Mouse (Mus musculus): ENCODE results near the gene Tmem189.
A peak's percentile ranks its signal among the peaks of the same experiment; 100 is the strongest.
"Not testable (repeated sequence)": the region's sequence is repeated elsewhere in the genome, so short reads cannot be mapped to it uniquely, and the experiment has no call there.

The Tmem189 gene

DNA sequence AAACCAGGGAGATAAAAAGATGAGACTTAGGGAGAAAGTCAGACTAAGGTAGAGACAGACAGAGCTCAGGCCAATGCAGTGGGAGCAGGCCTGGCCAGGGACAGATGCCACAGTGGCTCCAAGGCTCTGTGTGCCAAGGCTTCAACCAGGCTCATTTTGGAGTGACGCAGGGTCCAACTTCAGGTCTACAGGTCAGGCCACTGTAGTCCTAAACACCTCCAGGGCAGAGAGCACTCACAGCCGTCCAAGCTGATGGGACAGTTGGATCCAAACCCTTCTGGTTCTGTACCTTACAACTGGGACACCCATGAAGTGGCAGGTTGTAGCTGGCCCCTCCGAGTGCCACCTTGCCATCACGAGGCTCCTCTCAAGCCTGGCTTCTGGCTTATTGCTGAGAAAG is 31.6 kb downstream of the Tmem189 start:
- ATAC-seq (ENCODE audit: insufficient number of reproducible peaks, low FRiP score, low TSS enrichment): no peak

DNA sequence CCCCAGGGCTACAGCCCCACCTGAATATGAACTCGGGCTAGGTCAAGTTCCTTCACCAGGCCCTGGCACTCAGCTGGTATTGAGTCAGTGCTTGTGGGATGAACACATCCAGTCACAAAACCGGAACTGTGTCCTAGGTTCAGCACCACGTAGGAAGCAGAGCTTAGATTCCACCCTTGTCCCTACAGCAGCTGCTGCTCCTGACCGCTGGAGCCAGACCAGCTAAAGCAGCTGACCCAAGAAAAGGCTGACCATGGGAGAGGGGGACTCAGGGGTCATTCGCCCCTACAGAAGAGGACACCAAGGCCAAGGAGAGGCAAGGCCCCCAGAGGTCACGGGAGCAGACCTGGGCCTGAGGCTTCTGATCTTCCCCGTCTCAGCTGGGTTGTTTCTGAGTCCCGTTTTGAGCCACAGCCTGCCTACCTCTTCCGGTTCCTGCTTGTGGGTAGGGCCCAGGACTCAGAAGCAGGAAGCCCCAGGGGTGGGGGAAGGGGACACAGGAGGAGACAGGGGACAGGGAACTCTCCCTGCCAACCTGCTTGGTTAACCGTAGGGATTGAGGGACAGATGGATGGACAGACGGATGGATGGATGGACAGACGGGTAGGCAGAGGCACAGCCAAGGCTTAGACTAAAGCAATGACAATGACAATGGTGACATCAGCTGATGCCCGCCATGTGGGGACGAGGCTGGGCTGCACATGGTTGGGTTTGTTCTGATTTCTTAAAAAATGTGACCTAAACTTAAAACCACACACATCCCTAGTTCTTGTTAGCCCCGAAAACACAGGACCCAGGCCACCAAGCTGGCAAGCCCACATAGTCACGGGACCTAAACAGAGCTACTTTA is 32.8 kb downstream of the Tmem189 start:
- no peak for ATAC-seq (ENCODE audit: insufficient number of reproducible peaks, low FRiP score, low TSS enrichment)

DNA sequence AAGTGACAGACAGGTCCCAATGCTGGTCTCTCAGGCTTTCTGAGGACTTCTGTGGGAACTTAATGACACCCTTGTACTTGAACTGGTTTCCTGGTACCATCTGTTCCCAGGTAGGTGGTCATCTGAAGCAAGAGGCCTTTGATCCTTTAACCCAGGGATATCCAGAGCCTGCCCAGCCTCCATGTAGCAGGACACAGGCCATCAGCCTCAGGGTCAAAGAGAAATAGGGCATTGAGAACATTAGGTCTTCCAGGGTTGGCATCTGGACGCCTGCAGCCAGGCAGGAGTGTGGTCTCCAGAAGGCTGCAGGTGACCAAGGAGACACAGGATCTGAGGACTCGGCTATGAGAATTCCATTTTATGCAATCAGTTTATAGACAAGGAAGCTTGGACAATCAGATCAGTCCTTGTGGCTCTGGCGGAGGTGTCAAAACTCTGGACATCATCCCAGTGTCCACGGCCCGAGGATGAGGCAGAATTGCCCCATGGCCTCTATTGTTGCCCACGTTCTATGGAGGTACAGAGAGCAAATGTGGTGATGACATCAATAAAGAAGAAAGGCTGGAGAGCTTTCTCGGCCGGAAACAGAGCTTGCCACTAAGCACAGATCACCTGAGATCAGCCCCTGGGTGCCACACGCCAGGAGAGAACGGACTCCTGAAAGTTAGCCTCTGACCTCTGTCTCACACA is 34.6 kb downstream of the Tmem189 start:
- no peak for ATAC-seq (ENCODE audit: insufficient number of reproducible peaks, low FRiP score, low TSS enrichment)

DNA sequence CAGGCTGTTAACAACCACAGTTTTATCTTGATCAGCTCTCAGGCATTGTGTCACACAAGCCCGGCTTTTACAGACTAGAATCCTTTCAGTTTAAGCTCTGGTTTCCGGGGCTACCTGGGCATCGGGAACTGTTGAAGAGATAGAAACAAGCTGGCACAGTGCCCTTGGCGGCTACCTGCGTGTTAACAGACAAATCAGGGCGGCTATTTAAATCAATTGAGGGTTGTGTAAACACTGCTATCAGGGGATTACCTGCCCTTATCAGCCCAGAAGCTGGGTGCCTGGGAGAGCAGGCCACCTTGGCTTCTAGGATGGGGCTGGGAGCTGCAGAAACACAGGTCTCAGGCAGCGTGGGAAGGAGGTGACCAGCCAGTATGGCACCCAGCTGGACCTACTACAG is 36.9 kb downstream of the Tmem189 start:
- ATAC-seq (ENCODE audit: insufficient number of reproducible peaks, low FRiP score, low TSS enrichment): no peak

DNA sequence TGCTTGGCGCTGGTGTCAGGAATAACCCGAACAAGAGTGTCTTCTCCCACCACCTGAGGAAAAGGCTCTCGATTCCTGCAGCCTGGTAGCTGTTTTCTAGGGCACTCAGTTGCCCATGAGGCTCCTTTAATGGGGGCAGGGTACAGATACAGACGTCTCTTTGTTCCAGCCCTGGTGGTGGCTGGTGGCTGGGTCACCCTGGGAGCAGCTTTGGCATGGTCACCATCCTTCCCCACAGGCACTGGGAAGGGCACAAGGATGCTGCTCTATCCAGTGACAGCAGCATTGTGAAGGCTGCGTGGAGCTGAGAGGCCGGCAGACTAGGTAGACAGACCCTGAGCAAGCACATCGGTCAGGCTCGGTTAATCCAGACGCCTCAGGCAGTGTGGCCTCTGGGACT is 38.0 kb downstream of the Tmem189 start:
- ATAC-seq (ENCODE audit: insufficient number of reproducible peaks, low FRiP score, low TSS enrichment): no peak

DNA sequence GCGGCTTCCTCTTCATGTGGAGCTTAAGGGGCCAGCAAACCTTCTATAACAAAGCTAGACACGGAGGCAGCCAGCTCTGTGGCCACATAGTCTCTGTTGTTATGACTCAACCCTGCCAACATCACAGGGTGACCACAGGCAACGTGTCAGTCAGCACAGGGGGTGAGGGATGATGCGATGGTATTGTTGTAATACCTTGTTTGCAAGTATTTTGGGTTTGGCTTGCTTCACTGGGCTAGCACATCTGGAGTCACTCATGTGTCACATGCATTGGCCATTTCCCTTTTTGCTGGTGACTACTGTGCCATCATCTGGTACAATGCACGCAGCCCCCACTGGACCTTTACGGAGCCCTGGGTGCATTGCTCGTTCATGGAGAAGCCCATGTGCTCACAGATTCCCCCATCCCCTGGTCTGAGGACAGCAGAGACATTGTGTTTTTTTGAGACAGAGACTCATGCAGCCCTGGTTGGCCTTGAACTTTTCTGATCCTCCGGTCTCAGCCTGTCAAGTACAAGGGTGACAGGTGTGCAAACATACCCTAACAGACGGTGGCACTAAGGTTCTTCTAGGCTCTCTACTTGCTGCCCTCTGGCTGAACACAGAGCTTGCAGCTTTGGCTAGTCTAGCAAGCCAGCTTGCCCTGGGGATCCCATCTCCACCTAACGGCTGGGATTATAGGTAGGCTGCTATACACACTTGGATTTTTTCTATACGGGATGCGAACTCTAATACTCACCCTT is 40.2 kb downstream of the Tmem189 start:
- no peak for ATAC-seq (ENCODE audit: insufficient number of reproducible peaks, low FRiP score, low TSS enrichment)

DNA sequence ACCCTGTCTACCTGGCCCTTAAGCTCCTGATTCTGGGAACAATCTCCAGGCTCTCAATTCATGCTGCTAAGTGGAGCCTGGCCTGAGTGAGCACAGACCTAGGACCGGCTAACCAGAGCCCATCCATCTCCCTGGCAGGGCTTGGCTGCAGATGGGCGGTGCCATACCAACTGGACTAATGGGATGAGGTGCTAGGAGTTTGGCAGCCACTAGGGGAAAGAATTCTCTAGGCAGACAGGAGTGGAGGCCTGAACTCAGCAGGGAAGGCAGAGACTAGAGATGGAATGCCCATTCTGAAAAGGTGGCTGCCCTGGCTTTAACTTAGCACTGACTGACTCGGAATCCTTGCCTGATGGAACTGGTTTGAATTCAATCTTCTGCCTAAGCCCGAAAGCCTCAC is 43.2 kb downstream of the Tmem189 start:
- ATAC-seq (ENCODE audit: insufficient number of reproducible peaks, low FRiP score, low TSS enrichment): no peak

DNA sequence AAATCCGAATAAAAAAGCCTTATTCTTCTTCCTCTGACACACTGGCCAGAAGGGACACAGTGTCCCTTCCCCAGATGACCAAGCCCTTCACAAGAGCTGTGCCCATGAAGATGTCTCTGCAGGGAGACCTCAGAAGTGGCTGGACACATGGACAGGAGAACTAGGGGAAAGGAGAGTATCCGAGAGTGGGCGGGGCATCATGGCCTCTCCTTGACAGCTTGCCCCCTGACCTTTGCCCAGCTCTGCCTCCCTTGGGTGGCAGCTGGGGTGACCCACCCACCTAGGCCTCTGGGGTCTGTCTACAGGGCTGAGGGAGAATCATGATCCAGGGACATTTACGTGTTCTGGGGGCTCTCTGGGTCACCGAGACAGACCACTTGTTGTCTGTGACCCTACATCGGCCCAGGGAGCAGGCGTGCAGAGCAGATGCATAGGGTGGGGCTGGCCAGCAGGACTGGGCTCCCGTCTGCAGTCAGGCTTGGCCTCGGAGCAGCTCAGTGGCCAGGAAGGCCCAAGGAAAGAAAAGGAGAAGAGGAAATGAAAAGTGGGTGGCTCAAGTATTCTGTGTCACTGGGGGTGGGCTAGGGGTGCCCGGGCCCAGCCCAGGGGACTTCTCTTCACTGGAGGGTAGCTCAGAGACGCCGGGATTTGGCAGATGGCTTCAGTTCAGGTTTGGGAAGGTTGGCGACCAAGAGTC is 46.1 kb downstream of the Tmem189 start:
- ATAC-seq (ENCODE audit: insufficient number of reproducible peaks, low FRiP score, low TSS enrichment): not testable (repeated sequence)

DNA sequence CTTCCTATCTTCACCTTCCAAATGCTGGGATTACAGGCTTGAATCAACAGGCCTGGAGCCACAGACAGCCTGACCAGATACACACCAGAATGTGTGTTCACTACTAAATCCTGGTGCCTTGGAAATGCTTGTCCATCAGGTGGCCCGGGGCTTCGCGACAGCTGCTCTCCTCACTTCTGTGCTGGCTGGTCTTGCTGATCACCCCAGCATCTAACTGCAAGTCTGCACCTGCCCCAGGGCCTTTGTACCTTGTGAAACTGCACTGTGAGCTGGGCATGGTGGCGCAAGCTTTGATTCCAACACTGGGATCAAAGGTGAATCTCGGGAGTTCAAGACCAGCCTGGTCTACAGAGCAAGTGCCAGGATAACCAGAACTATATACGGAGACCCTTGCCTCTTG is 47.5 kb downstream of the Tmem189 start:
- ATAC-seq (ENCODE audit: insufficient number of reproducible peaks, low FRiP score, low TSS enrichment): no peak

DNA sequence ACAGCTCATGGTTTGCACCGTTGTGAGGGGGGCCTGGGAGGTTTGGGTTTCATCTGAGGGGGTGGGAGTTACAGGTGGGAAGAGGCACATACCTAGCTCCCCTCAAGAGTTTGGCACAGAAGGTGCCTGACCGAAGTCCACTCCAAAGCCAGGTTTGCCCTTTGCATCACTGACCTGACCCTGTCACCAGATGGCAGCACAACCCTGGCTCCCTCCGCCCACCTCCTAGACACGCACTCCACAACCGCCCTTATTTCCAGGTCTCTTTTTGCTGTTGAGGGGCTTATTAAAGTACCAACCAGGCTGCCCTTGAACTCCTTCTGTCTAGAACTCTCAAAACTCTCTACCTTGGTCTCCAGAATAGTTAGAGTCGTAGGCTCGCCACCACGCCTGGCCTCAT is 48.3 kb downstream of the Tmem189 start:
- no peak for ATAC-seq (ENCODE audit: insufficient number of reproducible peaks, low FRiP score, low TSS enrichment)

DNA sequence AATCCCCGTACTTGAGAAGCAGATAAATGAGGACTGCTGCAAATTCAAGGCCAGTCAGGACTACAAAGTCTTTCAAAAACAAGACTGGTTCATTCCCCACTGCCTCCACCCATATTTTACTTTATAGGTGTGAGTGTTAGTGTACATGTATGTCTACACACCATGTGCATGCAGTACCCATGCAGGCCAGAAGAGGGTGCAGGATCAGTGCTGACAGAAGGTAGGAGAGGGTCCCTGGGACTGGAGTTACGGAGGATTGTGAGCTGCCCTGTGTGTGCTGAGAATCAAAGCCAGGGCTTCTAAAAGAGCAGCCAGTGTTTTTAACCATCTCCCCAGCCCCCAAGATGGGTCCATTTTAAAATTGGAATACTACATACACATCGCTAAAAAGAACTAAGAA is 49.3 kb downstream of the Tmem189 start:
- ATAC-seq (ENCODE audit: insufficient number of reproducible peaks, low FRiP score, low TSS enrichment): no peak

DNA sequence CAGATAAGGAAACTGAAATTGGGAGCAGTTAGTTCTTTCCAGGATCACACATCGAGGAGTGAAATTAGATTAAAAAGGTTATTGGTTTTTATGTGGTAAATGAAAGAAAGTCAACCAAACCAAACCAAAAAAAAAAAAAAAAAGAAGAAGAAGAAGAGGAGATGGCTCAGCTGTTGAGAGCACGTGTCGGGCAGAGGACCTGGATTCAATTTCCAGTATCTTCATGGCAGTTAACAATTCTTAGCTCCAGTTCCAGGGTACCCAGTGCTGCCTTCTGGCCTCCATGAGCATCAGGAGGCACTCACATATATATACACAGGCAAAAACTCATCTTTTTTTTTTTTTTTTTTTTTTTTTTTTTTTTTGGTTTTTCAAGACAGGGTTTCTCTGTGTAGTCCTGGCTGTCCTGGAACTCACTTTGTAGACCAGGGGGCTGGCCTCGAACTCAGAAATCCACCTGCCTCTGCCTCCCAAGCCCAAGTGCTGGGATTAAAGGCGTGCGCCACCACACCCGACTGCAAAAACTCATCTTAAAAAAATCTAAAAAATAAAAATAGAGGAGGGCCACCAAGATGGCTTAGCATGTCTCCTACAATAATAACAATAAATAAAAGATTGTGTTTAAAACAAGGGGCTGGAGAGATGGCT is 54.6 kb downstream of the Tmem189 start:
- no peak for ATAC-seq (ENCODE audit: insufficient number of reproducible peaks, low FRiP score, low TSS enrichment)

DNA sequence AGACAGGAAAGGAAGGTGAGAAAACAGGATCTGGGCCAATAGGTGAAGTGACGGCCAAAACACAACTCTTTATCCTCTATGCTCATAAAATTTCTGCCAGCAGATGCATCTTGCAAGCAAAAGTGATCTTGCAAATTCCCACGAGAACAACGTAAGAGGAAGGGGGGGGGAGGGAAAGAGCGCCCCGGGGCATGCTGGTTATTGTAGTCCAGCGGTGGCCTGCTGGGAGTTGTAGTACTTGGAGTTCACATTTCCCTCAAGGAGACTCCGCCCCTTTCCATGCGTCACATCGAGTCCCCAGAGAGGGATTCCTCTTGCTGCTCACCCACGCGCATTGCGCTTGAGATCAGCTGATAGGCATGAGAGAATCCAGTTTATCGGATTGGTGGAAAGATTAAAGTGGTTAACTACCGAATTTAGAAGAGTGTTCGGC is 55.3 kb downstream of the Tmem189 start:
- ATAC-seq (ENCODE audit: insufficient number of reproducible peaks, low FRiP score, low TSS enrichment): peak; percentile 78

DNA sequence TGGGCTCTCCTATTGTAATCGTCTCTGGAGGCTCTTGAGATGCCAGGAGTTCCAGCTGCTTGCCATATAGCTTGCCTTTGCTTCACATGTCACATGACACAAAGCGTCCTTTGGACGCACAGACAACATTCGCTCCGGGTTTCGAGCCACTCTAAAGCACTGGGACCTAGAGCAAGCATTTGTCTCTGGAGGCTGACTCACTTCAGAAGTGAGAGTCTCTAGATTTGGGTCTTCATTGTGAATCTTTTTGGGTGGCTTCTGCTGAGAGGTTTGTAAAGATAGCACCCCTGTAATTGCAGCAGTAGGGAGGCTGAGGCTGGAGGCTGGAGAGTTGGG is 56.1 kb downstream of the Tmem189 start:
- no peak for ATAC-seq (ENCODE audit: insufficient number of reproducible peaks, low FRiP score, low TSS enrichment)

DNA sequence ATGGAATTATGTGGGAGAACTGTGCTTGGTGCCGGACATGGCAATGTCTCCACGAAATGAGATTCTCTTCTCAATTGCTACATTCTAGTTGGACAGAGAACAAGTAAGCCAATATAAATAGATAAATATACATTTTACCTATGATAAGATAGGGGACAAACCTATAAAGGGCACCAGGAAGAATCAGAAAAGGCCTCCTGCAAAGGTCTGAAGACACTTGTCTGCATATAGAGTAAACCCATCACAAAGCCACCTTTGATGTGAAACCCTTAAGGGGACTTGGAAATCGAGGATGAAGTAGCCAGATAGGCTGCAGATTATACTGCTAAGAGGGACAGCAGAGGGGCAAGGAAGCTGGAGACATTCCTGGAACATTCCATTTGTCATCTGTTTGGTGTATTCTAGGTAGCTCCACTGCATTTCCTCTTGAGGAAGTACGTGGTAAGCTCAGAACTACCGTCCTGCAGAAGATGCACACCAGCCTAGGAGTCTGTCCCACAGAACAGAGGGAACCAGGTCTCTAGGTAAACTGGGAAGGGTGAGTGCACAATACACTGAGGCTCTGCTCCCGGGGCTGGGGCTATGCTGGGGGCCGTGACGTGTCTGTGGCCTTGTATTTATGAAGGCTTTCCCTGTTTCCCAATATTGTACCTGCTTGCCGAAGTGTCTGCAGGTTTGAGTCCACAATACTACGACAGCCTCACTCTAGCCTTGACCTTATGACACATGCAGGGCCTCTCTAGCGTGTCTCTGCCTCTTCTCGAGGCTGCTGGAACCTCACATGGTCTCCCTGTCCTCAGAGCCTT is 56.7 kb downstream of the Tmem189 start:
- no peak for ATAC-seq (ENCODE audit: insufficient number of reproducible peaks, low FRiP score, low TSS enrichment)

DNA sequence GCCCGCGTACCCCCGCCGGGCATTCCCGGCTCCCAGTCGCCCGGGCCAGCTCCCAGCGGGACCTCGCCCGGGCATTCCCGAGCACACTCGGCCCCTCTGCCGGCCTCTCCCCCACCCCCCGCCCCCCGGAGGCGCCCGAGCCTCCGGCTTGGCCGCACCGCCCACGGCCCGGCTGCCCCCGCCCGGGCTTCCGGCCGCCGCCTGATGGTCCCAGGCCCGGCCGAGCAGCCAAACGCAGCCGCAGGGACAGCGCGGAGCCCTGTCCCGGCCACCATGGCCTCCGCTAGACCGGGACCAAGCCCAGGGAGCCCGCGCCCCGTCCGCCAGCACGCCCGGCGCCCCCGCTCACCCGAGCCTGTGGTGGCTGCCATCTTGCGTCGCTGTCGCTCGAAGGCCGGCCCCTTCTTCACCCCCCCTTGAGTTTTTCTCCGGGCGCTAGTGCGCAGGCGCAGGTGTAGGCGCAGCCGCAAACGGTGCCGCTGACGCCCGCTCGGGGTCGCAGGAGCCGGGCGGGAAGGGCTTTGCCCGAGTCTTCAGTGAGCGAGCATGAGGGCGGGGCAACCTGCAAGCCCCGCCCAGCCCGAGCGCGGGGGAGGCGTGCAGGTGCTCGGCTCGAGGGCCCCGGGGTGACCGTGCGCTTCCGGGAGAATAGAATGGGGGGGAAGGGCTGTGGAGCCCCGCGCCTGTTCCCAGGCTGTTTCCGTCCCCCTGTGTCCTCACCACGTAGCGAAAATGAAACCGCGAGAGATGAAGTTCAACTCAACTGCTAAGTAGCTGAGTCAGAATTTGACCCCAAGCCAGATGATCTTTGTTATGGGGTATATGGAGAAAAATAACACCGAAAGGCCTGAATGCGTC is 57.8 kb downstream of the Tmem189 start, which contains the start of gene Ube2v1:
Ube2v1 (minus strand) TSS at position 505 of the 858 bp plus-strand sequence.
- peak; percentile 65 for ATAC-seq (ENCODE audit: insufficient number of reproducible peaks, low FRiP score, low TSS enrichment)

DNA sequence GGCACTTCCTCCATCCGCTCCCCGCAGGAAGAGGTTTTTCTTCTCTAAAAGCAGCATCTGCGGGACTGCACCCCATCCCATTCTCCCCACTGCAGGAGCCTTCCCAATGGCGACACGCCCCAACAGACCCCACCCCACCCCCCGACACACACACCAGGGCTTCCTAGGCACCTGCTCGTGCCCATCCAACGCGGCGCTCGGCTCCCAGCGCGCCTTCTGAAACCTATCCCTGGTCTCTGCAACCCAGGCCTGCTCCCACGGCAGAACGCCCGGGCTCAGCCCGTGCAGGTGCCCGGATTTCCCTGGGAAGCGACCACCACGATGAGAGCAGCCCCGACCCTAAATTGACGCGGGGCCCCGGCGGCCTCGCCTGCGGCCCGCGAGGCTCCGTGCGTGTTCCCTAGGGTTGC is 58.4 kb downstream of the Tmem189 start:
- ATAC-seq (ENCODE audit: insufficient number of reproducible peaks, low FRiP score, low TSS enrichment): no peak

DNA sequence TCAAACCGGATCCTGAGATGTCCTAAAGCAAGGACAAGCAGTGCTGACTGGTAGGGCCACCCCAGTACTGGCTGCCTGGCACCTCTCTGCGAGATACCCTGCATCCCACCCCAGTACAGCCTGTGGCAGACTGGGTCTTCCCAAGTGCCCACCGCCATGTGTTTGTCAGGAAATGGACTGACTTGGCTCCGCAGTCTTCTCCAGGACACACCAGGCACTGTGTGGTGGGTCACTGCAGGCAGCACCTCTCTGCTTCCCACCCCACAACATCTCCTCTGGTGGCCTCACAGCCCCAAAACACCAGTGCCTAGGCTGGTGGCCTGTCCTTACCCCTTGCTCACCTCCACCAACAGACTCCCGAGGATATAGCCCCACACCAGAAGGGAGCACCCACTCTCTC is 59.2 kb downstream of the Tmem189 start:
- no peak for ATAC-seq (ENCODE audit: insufficient number of reproducible peaks, low FRiP score, low TSS enrichment)
